Mouse (Mus musculus): Measurements from ENCODE around the gene Nacc1. TPM values are rescaled to one million over a fixed set of nuclear protein-coding genes. Genes with fewer than 3 reads are reported as not detected.

Nacc1 gene
- total RNA-seq, 2 experiments from 2014 or later: 32.0 to 32.6 TPM

DNA sequence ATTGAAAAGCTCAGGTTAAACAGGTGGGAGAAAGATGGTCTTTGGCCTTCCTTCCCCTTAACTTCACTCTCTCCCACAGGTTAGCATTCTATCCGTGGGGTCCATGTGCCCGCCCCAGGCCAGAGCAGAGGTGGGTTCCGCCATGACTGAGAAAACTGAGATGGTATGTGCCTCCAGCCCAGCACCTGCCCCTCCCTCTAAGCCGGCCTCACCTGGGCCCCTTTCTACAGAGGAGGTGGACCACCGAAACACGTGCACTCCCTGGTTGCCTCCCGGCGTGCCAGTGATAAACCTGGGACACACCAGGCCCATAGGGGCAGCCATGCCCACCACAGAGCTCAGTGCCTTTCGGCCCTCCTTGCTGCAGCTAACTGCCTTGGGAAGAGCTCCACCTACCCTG, 14.9 kb upstream of the Nacc1 start:
- intact Hi-C loops (cut with DNase I): loop anchor here (5.0 kb wide), 1 partner anchor 35 kb away; no protein-coding TSS in a partner anchor

DNA sequence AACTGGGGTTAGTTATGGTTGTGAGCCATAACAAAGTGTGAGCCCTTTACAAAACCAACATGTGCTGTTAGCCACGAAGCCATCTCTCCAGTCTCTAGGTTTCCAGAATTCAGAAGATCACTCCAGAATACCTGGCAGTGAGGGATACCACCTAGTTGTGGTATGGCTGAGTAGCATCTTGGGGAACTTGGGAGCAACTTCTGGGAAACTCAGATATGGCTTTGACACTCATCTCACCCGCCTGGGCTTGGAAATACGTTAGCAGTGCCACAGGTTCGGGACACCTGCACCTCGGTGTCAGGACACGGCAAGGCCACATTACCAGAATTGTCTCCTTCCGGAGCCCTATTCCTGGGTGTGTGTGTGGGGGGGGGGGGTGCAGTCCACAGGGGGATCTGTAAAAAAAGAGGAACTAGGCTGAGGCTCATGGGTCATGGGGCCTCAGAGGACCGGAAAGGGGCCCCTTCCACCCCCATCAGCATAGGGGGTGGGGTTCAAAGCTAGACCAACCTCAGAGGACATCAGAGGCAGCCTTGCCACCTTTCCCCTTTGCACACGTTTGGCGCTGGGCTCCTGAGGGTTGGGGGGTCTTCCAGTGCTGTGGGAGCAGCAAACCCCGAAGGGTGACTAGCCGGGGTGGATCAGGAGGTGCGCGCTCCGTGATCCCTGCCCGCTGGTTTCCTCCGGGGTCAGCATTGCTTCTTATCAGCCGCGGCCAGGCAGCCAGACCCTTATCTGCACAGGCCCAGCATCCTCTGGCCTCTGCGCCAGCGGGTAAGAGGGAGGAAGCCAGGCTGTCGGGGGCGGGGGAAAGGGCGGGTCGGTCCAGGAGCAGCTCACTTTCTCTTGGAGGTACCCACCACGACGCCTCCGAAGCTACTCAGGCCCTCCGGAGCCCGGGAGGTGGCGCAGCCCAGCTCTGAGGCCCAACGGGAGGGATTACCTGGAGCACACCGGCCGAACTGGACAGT, 13.6 kb upstream of the Nacc1 start, which contains the start of gene Lyl1:
Gene Lyl1, plus strand, starts transcription at position 517 of the 971 bp plus-strand sequence.
- intact Hi-C loops (cut with DNase I): loop anchor here (2.0 to 5.0 kb wide), 2 partner anchors 36 to 40 kb away; no protein-coding TSS in a partner anchor
- peak; percentile 78 for DNase-seq (ENCODE audit: low spot score)

More for the DNA sequence above, 14.9 kb upstream of the Nacc1 start:
- DNase-seq (ENCODE audit: low spot score): no peak

- intact Hi-C loops (cut with DNase I): loop anchor here (2.0 to 5.0 kb wide), 2 partner anchors 37 to 40 kb away; no protein-coding TSS in a partner anchor
- DNase-seq (ENCODE audit: low spot score): no peak
These were observed 12.9 kb upstream of the Nacc1 start for GRCm38 (mm10) chr8:84700526-84700925.

DNA sequence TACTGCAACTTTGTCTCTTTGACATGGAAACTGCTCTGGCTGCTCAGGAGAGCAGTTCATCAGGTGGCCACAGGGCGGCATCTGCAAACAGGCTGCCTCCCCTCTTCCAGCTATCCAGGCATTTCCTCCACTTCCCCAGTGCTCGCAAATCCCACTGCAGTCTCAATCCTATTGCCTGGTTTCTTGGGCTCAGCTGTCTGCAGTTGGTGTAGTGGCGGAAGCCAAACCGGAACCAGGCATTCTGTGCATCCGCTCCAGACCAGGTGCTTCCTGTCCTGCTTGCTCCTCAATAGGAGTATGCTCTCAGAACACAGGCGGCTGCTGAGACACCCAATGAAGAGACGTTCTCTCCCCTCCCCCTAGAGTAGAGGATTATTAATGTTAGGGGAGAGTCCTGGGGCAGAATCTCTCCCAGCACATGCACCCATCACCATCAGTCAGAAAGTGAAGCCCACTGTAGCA, 12.2 kb upstream of the Nacc1 start:
- DNase-seq (ENCODE audit: low spot score): peak; percentile 80
- intact Hi-C loops (cut with DNase I): loop anchor here (2.0 to 5.0 kb wide), 2 partner anchors 37 to 39 kb away; no protein-coding TSS in a partner anchor

- DNase-seq (ENCODE audit: low spot score): peak; percentile 74
- intact Hi-C loops (cut with DNase I): no loop called here
These were observed 11.3 kb upstream of the Nacc1 start for GRCm38 (mm10) chr8:84698929-84699401.

GRCm38 (mm10) chr8:84698288-84698687, 10.6 kb upstream of the Nacc1 start:
- no peak for DNase-seq (ENCODE audit: low spot score)

DNA sequence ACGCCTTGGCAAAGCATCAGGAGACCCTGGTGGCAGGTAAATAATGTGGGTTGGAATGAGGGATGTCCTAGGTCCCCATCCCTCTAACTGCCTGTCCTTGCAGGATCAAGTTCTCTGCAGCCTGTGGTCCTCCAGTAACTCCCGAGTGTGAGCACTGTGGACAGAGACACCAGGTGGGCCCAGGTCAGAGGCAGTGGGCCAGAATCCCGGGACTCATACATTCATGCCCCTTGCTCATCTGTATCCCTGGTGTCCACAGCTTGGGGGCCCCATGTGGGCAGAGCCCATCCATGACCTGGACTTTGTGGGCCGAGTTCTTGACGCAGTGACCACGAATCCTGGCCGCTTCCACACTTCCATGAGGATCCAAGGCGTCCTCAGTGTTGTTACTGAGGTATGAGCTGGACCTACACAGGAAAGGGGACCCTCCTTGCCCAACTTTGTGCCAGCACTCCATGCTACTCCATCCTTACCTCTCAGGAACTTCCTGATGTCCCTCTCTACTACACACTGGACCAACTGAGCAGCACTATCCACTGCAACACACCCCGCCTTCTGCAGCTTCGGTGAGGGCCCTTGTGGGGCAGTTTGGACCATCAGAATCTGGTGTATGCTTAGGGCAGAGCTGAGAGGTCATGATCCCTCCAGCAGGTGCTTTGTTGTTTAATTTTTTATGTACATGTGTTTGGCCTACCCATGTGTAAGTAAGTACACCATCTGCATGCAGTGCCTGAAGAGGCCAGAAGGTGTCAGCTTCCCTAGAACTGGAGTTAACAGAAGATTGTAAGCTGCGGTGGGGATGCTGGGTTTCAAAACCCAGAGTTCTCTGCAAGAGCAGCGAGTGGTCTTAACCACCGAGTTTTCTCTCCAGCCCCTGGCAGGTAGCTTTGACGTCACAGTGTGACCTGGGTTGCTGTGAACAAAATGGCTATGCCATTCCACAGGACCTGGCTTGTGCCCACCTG, 9.8 kb upstream of the Nacc1 start:
- peak; percentile 10 for DNase-seq (ENCODE audit: low spot score)
- intact Hi-C loops (cut with DNase I): no loop called here

More at GRCm38 (mm10) chr8:84698288-84698687, 10.6 kb upstream of the Nacc1 start:
- intact Hi-C loops (cut with DNase I): no loop called here

GRCm38 (mm10) chr8:84695140-84695539, 7.5 kb upstream of the Nacc1 start:
- intact Hi-C loops (cut with DNase I): no loop called here
- DNase-seq (ENCODE audit: low spot score): no peak

GRCm38 (mm10) chr8:84693332-84693731, 5.7 kb upstream of the Nacc1 start:
- intact Hi-C loops (cut with DNase I): no loop called here
- DNase-seq (ENCODE audit: low spot score): no peak

DNA sequence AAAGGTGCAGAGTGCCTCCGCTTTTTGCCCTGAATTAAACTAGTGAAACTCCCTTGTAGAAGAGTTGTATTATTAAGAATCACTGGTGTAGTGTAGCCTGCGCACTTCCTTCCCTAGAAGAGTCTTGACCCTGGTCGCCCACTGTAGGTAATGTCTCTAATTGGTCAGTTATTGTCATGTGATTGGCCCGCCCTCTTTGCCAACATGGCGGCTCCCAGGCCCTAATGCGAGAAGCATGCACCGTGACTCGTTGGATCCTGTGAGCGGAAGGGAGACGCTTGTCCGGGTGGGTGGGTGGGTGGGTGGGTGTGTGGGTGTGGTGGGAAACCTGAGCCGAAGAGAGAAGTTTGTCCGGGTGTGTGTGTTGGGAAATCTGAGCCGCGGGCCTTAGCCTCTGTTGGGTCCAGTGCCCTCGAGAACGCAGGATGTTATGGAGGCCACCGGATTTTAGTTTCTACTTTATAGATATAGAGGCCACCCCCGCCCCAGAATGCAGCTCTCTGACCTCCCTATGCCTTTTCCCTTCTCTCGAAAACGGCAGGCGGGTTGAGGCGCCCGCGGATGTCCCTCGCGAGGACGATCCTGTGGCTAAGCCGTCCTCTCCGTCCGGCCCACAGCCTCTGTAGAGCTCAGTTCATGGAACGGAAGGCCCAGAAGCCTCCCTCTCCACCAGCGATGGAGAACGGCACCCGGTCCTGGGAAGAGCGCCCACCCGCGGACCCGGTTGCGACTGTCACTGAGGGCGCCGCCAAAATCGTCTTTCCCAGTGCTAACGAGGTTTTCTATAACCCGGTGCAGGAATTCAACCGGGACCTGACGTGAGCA, 1.6 kb upstream of the Nacc1 start:
- intact Hi-C loops (cut with DNase I): loop anchor here (5.0 kb wide), 1 partner anchor 52 kb away; no protein-coding TSS in a partner anchor
- DNase-seq (ENCODE audit: low spot score): peak; percentile 78

DNA sequence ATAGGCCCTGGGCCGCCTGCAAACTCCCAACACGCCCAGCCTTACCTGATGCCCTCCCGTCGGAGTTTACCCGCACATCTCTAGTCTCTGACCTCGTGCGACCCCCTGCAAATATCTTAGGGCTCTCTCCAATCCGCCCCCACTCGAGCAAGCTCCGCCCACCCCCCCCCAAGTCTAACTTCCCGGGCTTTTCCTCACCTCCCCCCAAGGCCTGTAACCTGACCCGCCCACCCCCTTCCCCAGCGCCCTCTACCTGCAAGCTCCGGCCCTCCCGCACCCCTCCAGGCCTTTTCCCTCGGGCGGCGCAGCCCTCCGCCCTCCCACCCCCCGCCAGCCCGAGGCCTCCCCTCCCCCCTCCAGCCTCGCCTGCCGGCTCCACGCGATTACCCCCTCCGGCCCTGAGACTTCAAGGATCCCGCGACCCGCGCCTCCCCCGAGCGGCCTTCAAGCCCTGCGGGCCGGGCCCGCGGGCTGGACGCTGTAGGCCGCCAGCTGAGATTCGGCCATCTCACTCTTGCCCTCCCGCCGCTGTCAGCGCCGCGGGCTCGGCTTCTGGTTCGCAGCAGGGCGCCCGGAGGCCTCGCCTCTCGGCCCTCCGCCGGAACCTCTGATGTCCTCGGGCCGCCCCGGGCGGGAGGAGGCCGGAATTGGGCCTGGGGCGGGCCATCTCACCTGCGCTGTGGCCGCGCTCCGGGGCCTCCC, 508 bp downstream of the Nacc1 start:
- intact Hi-C loops (cut with DNase I): loop anchor here (2.0 to 5.0 kb wide), 2 partner anchors 20 to 50 kb away; no protein-coding TSS in a partner anchor

GRCm38 (mm10) chr8:84686191-84687002, 1.3 kb downstream of the Nacc1 start, which contains the start of gene Trmt1:
TSS of gene Trmt1 (plus strand) at chr8:84686307.
- intact Hi-C loops (cut with DNase I): loop anchor here (2.0 to 5.0 kb wide), 2 partner anchors 20 to 49 kb away; no protein-coding TSS in a partner anchor
- no peak for DNase-seq (ENCODE audit: low spot score)

More for the DNA sequence above, 508 bp downstream of the Nacc1 start:
- DNase-seq (ENCODE audit: low spot score): no peak

DNA sequence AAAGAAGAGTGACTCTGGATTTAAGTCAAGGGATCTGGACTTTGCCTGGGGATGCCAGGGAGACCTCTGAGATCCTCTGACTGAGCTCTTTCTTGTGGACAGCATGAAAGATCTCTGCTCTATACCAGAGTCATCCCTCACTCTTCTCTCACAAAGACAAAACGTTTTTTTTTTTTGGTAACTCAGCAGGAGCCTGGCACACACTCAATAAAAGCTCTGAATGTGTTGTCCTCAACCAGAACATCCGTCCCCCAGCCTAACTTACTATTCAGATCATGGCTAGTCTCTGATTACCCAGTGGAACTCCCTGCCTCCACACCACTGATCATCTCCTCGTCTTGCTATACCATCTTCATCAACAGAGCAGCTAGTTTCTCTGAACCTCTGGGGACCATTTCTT, 3.1 kb downstream of the Nacc1 start:
- intact Hi-C loops (cut with DNase I): no loop called here

DNA sequence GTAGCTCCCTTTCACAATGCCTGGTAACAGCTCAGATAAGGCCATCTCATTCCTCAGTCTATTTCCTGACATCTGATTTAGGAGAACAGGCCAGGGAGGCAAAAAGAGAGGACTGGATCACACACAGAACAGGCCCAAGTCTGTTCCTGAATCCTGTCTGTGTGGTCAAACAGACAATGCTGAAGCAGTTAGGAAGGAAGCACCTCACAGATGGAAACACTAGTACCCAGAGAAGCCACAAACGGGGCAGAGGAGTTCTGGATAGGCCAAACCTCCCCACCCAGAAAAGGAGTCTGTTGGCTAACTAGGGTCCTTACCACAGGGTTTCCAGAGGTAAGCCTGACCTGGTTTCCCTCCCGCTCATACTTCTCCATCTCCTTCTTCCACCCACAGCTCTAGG, 5.4 kb downstream of the Nacc1 start:
- intact Hi-C loops (cut with DNase I): no loop called here
- no peak for DNase-seq (ENCODE audit: low spot score)

More for the DNA sequence above, 3.1 kb downstream of the Nacc1 start:
- DNase-seq (ENCODE audit: low spot score): no peak

DNA sequence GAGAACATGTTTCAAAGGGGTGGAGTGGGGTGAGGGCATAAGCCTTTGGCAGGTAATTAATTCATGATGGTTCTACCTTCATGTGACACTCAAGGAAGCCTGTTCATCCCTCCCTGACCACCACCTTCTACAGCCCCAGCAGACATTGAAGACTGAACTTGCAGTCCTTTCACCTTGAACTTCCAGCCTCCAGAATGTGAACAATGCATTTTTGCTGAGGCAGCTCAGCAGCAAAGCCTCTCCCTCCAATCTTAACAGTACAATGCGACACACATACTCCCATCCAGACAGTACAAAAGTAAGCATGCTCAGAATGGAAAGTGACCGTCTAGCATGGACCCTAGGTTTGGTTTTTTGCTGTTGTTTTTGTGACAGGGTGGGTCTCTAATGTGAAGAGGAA, 6.2 kb downstream of the Nacc1 start:
- intact Hi-C loops (cut with DNase I): no loop called here
- no peak for DNase-seq (ENCODE audit: low spot score)

DNA sequence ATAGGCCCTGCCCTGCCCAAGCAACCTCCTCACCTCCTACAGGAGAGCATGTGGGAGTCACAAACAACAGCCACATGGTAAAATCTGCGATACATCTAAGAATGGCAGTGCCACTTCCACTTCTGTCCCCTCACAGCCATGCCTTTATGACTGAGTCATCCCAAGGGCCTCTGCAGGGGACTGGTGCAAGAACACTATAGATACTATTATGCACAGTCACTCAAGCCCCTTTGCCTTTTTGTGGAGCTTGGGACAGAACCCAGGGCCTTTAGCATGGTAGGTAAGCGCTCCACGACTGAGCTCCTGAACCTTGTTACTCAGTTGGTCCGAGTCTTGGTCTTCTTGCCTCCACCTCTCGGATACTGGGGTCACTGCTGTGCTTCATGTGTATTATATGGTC, 10.4 kb downstream of the Nacc1 start:
- DNase-seq (ENCODE audit: low spot score): no peak
- intact Hi-C loops (cut with DNase I): no loop called here
